Mouse (Mus musculus) mature B cell (primary cell): ENCODE measurements around the gene Fndc10.
"Not testable (repeated sequence)": the region's sequence is repeated elsewhere in the genome, so short reads cannot be mapped to it uniquely, and the experiment has no call there.

Source experiments
- in situ Hi-C: fragments of 300-500 bp; cut with MboI; formaldehyde crosslinking; loops from 2 replicates; pipeline ENCODE4 v1.14.3; 2019

Gene Fndc10

DNA sequence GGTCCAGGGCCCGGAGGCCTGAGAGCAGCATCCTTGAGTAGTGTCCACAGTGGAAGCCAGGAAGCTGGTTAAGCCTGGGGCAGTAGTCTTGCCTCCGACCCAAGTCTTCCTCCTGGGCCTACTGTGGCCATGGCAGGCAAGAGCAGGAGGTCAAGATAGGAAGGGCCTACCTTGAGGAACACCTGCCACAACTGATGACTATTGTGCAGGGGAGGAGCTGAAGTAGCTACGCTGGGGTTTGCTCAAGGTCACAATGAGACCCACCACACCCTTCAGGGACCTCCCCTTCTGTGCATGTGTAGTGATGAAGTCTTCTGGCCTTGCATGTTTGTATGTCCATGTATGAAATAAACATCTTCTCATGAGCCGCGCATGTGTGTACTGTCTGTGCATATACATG is 41.6 kb downstream of the Fndc10 start:
- in situ Hi-C loops = no loop called here

DNA sequence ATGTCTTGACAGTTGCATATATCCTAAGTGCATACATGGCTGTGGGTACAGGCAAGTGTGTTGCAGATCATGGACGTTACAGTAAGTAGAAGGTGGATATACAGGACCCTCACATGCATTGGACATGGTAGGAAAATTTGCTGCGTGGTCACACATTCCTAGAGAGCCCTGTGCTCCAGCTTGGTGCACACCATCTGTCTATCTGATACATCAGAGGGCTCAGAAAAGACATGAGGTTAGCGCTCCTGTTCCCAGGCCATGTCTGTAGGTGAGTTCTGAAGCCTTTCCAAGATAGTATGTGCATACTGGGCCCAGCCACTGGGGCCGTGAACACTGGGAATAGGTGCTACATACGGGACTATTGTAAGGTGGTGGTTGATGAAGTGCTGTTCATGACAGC is 42.3 kb downstream of the Fndc10 start:
- in situ Hi-C loops = no loop called here

DNA sequence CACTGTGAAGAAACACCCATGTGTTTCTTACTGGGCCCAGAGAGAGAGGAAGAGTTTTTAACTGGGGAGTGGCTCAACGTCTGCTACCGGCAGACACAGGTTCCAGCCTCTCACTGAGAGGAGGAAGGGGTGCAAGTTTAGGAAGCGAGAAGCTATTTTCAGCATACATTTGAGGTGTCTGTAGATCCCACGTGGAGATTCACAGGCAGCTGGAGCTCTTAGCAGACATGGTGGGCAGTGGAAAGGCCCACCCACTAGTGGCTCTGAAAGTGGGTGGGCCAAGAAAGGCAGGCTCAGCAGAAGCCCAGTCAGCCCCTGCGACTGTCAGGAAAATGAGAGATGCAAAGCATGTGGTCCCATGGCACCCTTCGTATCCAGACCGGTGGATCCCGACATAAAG is 44.1 kb downstream of the Fndc10 start:
- in situ Hi-C loops = no loop called here

- in situ Hi-C loops = no loop called here
Observed at GRCm38 (mm10) chr4:155739152-155739551, 45.0 kb downstream of the Fndc10 start.

GRCm38 (mm10) chr4:155739741-155740636 is 45.8 kb downstream of the Fndc10 start:
- in situ Hi-C loops = no loop called here

- in situ Hi-C loops = not testable (repeated sequence)
Observed at GRCm38 (mm10) chr4:155740681-155741080, 46.5 kb downstream of the Fndc10 start.

GRCm38 (mm10) chr4:155742684-155743083 is 48.5 kb downstream of the Fndc10 start:
- in situ Hi-C loops = no loop called here

DNA sequence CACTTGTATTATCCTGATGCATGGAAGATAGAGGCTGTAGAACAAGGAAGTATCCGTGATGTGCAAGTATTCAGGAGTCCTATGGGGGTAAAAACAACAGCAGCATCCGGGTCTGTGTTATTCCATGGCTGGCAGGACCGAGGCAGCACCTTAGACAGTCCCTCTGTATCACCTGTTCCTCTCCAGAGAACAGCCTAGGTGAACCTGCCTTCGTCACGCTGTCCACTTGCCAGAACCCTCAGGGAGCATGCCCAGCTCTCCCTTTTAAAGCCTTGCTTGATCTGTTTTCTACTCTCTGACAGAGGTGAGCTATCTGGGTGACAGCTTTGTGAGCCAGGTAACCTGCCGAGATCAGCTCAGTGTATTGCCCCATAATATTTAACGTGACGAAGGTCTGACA is 50.3 kb downstream of the Fndc10 start:
- in situ Hi-C loops = no loop called here

- in situ Hi-C loops = no loop called here
Observed at GRCm38 (mm10) chr4:155745136-155745535, 51.0 kb downstream of the Fndc10 start.
